Mouse (Mus musculus) brain, adult 2 months (tissue): ENCODE results near the gene Bnc1.

Source experiments
- DNase-seq: peaks from one replicate; pipeline ENCODE4 v3.0.0; 2011; ENCODE audit warnings: low read depth, low spot score

The Bnc1 gene

DNA sequence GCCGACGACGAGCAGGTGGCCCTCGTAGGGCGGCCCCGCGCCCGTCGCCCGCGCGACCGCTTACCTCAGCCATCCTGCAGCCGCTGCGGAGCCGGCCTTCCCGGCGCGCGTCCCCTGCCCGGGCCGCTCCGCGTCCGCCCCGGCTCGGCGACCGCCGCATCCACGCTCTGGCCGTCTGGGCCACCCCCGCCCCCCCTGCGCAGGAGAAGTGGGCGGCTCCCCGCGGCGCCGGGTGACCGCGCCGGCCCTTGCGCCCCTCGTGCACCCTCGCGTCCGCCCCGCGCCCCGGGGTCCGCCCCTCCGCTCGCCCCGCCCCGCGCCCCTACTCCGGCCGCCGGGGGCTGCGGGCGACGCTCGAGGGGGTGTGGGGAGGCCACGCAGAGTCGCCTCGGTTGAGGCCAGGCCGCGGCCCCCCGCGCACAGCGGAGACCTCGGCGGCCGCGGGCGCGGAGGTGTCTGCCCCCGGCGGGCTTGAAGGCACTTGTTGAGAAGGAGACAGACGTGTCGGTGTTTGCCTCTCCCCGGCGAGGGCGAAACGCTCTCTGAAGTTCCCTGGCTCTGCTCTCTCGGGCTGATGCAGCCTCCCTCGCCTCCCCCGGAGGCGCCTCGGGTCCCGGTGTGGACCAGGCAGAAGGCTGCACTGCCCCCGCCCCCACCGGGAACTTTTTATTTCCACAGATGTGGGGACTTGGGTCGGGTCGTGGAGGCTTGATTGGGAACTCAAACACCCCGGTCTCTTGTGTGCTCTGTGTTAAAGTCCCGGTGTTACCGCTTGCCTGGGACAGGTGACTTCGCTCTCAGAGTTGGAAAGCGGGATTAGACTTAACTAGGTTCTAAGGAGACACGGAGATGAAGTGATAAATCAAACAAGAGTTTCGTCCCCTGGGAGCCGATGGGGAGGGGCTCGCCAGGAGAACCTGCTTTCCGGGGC lies at the start of gene Bnc1:
Gene Bnc1 (minus strand): TSS at position 162 of the 931 bp plus-strand sequence.
- DNase-seq = no peak

DNA sequence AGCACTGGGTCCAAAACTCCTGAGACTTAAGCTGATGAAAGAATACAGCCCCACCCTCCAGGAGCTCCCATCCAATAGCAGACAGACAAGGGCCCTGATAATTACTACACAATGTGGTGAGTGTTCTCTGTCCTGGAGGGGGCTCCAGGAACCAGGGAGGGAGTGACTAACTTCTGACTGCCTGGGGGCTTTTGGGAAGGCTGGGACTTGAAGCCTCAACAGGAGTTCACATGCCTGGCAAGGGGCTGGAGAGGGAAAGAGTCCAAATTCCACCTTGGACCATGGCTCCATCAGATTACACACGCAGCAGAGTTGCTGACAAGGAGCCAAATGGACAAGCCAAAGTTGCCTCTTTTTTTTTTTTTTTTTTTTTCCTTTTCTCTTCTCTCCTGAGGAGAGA lies 41.3 kb upstream of the Bnc1 start:
- no peak for DNase-seq

DNA sequence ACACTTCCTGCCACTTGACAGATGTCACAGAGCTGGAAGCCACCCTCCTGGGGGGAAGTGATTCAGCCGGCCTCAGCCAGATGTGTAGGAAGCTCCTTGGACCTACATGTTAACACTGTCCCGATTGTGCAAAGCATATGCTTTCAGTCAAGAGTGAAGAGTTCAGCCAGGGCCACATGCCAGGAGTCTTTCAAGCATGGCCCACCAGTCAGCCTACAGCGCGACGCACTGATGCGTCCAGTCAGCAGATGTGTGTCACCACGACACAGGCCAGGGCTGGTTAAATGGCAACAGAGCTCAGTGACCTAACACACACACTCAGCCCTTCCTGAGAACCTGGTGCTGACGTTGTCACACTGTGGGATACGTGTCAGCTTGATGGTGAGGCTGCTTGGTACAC lies 37.6 kb upstream of the Bnc1 start:
- peak; percentile 2 for DNase-seq

DNA sequence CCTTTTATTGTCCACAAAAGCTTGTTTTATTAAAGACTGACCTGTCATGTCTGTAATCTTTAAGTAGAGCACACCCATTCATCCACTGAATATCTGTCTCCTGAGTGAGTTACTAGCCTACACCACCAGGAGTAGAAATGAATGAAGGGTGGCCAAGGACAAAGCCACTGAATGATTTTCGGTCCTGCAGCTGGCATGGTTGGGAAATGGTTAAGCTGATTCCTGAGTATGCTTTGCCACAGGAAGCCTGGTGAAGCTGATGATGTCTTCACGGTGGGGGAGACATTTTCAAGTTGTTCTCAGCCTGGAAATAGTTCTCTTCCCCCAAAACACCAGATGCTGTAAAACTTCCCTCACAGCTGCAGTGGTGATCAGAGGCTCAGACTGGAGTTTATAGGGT lies 33.7 kb upstream of the Bnc1 start:
- peak; percentile 8 for DNase-seq

DNA sequence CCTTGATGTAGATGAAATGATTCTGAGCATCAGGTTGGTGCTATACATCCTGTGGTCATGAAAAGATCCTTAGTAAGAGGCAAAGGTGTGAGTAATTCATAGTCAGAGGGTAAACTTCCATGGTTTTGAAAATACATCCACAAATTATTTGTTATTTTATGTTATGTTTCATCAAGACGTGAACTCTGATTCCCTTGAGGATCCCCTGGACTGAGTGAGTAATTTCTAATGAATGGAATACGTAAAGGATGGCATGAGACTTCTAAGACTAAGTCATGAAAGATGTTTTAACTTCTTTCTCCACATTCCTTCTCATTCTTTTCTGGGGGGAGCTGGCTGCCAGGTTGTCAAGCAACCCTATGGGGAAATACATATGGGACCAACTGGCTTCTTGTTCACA lies 31.6 kb upstream of the Bnc1 start:
- no peak for DNase-seq

DNA sequence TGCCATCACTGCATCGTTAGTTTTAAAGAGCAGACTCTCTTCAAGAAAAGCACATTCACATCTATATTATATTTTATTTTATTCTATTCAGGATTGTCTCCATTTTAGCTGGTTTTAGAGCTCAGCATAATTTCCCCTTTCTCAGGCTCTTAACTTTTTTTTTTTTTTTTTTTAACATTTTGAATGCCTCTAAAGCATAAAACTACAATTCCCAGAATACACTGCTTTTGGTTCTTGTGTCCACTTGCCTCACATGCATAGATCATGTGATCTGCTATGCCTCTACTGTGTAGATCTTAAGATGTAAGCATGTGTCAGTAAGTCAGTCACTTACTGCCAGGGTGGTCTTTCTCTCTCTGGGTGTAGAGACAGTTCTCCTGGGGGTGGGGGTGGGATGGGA lies 30.3 kb upstream of the Bnc1 start:
- peak; percentile 7 for DNase-seq

DNA sequence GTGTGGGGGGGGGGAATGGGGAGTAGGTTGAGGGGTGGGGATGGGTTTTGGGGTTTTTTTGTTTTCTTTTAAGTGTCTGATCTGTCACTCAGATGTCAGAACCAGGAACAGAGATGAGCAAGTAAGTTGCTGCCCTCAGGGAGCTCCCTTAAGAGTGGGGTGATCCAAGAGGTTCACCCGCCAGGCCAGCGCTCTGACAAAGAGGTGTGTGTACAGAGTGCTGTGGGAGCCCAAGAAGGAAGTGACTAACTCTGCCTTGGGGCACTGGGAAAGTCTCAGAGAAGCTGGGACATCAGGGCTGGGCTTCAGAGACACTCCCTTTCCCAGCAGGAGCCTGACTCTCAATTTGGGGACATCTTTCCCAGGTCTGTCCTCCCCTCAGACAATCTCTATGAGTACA lies 25.9 kb upstream of the Bnc1 start:
- DNase-seq = no peak

DNA sequence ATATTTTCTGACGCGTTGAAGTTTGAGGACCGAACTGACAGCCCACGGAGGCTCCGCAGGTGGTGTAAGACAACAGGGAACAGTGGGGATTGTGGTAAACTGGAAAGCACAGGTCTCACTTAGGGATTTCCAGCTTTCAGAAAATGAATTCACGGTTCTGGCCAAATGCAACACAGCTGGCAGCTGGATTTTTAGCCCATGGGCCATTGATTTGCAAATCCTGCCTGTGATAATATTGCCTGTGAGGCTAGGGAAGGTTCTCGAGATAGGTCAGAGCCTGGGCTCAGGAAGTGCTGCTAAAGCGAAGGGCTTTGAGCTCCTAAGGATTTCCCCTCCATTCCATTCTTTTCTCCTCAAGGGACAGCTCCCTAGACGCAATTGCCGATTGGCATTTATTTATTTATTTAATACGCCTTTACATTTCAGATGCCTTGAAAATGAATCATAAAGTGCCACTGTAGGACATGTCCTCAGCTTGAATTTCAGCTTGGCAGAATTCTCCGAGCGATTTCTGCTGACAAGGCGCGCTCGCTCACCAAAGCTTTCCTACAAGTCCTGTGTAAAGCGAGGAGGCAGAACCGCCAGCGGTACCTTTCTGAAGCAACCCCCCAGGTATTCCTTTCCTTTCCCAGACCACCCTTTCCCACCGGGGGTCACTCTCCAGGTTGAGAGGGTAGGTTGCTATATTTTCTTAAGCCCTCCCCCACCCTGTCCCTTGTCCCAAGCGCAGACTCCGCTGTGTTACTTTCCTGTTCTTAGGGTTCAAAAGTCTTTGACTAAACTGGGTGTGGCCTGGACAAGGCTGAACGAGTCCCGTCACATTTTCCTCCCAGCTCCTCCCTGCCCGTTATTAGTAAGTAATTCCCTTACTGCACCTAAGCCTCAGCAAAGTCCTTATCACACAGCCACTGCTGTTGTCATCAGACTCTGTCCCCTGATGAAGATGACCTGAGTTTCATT lies 24.9 kb upstream of the Bnc1 start:
- peak; percentile 30 for DNase-seq

DNA sequence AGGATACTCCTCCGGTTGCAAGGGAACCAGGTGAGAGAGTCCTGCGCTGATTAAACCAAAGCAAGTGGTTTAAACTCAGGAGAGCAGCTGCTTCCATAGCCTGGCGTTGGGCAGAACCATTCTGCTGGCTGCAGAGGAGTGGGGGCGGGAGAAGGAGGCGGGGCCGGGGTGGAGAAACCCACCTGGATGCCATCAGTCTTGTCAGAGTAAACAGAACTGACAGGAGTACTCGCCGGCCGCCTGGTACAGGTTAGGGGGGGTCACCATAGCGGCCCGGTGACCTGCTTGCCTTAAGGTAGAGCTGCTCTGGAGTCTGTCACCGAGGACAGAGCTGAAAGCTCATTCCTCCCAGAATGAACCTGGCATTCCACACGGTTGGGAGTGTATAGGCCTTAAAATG lies 20.4 kb upstream of the Bnc1 start:
- DNase-seq = no peak

DNA sequence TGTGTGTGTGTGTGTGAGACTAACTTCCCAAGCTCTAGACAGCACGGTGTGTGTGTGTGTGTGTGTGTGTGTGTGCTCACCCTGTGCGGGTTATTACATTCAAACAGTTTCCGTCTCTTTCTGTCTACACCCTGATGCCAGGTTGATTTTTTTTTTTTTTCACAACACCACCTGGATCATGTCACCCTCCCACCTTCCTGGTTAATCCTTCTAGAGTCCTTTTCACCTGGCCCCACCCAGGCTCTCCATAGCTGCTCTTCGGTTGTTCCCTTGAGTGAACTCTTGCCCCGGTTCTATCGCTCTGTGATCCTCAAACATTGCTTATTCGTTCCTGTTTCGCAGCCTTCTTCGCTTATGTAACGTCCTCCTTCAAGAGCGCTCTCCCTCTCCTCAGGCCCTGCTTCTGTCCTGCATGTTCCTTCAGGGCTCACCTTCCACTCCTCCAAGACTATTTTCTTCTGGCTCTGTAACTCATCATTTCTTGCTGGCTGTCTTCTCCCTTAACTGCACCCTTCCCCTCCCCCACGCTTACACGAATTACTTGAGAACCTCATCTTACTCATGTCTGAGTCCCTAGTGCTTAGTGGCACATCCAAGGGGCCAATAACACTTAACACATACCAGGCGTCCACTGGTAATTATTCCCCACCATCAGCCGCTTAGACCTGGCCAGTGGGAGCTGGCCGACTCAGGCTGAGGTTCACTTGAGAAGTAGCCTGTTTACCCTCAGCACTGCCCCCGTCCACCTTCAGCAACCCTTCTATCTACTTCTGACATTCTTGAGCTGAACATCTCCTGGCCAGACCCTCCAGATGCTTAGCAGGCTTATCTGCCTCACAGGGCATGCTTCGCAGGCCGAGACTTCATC lies 19.7 kb upstream of the Bnc1 start:
- DNase-seq = no peak

DNA sequence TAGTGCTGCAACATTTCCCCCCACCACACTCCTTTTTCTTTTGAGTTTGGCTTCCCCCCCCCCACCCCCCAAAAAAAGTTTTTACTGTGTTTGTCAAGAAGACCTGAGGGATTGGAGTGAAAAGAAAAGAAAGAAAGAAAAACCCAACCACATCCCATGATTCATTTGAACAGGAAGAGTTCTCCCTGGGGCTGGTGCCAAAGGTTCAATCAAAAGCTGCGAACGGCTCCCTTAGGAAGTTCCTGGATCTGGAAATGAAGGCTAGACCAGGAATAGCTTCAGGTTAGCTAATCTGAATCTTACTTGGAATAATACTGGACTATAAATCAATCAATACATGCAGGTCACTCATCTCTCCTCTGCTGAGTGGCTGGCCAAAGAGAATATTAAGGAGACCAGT lies 15.1 kb upstream of the Bnc1 start:
- no peak for DNase-seq

DNA sequence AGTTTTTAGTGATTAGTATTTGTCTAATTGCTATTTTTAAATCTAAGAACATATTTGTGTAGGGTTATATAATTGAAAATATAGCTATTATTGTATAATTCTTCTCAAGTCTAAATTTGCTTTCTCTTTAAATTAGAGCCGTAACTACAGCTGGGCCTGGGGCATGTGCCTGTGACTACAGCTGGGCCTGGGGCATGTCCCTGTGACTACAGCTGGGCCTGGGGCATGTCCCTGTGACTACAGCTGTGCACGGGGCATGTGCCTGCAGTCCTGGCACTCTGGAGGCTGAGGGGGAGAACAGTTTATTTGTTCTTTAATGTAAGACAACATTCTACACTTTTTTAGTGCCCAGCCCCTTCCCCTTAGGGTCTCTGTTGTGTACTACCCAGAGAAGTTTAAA lies 12.1 kb upstream of the Bnc1 start:
- no peak for DNase-seq

DNA sequence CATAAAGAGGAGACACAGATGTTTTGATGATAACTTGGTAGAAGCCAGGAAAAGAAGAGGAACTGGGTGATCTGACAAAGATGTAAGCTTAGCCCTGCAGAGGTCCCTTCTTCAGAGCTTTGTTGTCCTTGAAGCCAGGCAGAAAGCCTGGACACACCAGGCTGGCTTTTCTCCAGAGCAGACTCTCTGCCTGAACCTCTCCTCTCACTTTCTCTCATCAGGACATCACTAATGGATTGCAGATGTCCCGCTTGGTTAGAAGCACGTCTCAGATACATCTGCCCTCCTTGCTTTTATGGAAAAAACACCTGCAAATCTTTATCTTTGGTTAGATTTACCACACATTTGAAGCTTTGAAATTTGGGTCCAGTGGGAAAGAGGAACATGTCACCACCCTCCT lies 7.7 kb upstream of the Bnc1 start:
- DNase-seq = no peak

DNA sequence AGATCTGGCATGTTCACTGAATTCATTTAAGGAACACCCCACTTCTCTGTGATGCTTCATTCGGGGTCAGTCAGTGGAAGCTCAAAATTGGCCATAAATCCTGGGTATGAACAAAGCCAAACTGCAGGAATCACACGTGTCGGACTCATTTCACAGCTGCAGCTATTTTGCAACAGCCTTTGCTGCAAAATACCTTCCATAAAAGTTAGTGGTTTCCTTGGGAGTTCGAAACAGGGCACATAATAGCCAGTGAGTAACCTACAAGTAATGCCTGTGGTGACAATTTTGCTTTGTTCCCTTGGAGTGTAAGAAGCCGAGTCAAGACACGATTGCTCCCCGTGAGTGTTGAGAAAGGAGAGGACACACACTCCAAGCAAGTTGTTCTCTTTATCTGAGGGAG lies 7.3 kb upstream of the Bnc1 start:
- no peak for DNase-seq

DNA sequence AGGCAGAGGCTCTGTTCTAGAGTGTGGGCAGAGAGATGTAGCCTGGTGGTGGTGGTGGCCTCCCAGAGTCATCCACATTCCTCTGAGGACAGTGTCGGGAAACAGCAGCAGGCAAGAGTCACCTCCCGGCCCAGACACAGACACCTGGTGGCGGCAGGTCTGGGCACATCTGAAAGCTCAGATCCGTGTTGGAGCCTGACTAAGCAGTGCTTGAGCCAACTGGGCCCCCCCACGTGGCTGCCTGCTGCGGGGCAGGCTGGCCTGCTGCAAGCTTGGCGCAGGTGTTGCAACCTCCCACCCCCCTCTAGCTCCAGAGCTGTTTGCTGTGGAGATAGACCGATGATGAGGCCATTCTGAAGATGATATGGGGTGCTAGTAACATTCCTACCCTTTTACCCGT lies 3.9 kb upstream of the Bnc1 start:
- DNase-seq = no peak

DNA sequence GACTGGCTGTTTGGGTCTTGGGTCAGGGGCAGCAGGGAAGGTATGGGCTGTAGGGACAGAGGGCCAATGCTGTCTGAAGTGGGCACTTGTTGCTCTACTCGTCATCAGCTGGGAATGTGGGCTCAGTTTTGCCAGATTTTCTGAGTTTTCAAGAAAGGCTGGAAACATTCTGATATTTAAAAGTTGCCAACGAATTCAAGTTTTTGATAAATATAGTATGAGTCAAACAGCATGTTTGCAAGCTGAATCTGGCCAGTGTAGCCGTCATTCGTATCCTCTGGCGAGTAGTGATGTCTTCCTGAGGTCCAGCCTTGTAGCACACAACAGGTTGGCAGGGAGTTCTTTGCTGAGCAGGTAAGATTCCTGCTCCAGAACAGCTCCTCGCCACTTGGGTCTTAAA lies 3.0 kb upstream of the Bnc1 start:
- DNase-seq = no peak

DNA sequence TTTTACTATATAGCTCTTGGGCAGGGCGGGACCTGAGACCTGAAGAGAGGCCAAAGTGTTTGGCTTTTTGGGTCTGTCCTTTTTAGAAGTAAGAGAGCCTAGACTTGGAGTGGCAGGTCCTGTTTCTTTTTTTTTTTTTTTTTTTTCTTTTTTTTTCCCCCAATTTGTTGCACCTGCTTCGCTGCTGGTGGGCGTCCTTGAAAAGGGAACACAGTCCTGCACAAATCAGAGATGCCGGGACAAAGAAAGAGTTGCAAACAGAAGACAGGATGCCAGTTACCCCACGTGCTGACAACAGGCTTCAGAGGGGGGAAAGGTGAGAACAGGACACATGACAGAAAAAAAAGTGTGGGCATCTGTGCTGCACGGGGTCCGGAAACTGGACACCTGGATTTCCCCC lies 1.0 kb upstream of the Bnc1 start:
- no peak for DNase-seq

DNA sequence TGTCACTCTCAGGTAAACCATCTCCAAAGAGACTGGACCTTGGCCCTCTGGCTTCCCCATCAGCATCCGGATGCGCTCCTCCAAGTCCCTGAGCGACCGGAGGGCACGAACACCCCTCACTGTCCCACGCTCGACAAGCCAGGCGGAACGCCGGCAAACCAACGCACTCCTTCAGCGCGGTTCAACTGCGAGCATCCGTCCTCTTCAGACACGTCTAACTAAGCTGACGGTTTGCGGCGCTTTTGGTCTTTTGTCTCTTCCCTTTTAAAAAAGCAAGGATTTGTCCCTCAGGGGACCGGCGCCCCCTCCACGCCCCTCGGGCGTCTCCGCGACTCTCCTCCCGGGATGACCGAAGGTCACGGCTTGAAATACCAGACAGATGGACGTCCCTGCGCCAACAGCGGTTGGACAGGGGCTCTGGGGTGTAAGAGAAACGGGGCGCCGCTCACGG lies 456 bp downstream of the Bnc1 start:
- no peak for DNase-seq

DNA sequence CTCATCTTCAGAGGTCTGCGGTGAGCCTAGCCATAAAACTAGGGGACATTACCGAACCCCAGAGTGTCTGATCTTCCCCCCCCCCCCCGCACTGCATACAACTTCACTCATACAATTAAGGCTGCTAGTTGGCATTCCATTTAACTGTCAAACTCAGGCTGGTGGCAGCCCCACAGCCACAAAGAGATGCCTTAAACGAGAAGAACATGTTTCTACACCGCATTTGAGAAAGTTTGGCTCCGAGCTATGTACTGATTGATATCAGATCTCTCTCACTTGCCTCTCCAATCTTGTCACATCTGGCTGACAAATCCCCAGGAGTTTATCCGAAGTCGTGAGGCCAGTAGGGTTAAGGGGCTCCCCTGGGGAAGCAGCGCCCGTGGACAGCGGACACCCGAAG lies 976 bp downstream of the Bnc1 start:
- DNase-seq = no peak

DNA sequence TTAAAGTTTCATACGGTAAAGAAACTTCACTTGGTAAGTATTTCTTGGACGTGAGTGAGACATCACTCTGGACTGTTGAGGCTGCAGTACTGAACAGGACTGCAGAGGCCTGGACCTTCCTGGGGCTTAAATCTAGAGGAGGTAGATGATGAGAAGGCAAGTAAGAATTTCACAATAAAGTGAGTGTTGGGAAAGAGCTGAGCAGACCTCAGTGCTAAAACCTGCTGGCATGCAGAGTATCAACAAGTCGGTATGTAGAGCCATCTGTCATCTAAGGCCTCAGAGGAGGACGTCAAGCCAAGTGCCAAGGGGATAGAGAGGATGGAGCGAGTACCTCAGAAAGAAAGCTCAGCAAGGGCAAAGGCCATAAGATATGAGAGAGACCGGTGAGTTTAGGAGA lies 8.4 kb downstream of the Bnc1 start:
- DNase-seq = no peak

DNA sequence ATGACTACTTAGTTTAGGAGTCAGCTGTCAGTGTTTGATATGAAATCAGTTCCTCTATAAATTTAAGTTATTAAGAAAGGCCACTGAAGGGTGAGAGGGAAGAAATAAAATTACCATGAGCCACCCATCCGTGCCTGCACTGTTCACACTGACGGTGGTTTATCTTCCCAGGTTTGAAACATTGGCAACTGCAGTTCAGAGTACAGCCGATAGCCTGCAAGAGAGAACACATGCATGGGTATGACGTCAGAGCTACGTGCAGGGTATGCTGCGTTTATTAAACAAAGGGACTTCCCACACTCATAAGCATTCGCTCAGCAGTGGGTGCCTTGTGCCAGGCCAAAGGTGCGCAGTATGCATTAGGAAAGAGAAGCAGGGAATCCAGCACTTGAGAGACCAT lies 13.8 kb downstream of the Bnc1 start:
- DNase-seq = no peak

DNA sequence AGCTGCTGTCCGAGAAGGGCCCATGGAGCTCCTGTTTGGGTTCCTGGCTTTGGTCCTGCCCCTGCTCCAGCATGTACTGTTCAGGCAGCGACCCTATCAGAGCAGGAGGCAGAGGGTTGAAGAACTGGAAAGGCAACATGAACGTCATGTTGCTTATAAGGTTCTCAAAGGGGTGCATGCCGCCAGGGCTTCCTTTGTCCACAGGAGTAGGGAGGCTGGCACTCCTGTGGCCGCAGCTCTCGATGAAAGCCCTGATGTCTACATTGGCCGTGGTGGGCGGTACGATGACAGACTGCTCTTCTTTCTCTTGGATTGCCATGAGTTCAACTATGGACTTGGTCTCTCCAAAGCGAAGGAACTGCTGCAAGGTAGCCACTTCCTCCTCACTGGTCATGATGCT lies 17.5 kb downstream of the Bnc1 start:
- no peak for DNase-seq
